Mouse (Mus musculus) adipocyte (in vitro differentiated cells): Measurements from ENCODE around the gene Cd209e.
A peak's percentile ranks its signal among the peaks of the same experiment; 100 is the strongest.
"Not testable (repeated sequence)": the region's sequence is repeated elsewhere in the genome, so short reads cannot be mapped to it uniquely, and the experiment has no call there.

Source experiments
- DNase-seq: peaks from one replicate; pipeline ENCODE4 v3.0.0-alpha.2; 2016; ENCODE audit warnings: low spot score

Gene Cd209e

GRCm38 (mm10) chr8:3854209-3854608 is at the start of gene Cd209e:
Cd209e (minus strand) TSS chr8:3854309.
- DNase-seq, result no peak

- DNase-seq, result no peak
Observed at GRCm38 (mm10) chr8:3878455-3878854, 24.3 kb upstream of the Cd209e start, which contains the start of gene Cd209d. Cd209d (minus strand) TSS chr8:3878555.

- no peak for DNase-seq
Observed at GRCm38 (mm10) chr8:3876121-3876520, 22.0 kb upstream of the Cd209e start.

- not testable (repeated sequence) for DNase-seq
Observed at GRCm38 (mm10) chr8:3862736-3863135, 8.6 kb upstream of the Cd209e start.

- peak; percentile 60 for DNase-seq
Observed at GRCm38 (mm10) chr8:3803091-3803490, 51.0 kb downstream of the Cd209e start.
